Mouse (Mus musculus) liver, adult 2 months (tissue): Measurements from ENCODE around the gene Zfp853.

ENCODE experiments used
- CTCF ChIP-seq: fragments of 200-500 bp; IDR thresholded peaks from 2 replicates; pipeline ENCODE4 v1.5.1; 2011; ENCODE audit warnings: low read depth, low read length, control low read depth
- POLR2A ChIP-seq: fragments of 200-500 bp; IDR thresholded peaks from 2 replicates; pipeline ENCODE4 v1.6.1; 2011; ENCODE audit warnings: low read length, control low read depth; ENCODE audit not compliant: insufficient read depth; ENCODE audit errors: extremely low read depth

GRCm38 (mm10) chr5:143314183-143314729 lies 20.8 kb upstream of the Zfp853 start:
- no peak for TF ChIP-seq POLR2A
- no peak for TF ChIP-seq CTCF
